Mouse (Mus musculus): ENCODE measurements at regions not wholly inside any gene's neighbourhood (a gene's known extent, or its start where the extent isn't known, plus 50 kb on each side); places are given as distances from the start of the nearest gene placed in this dataset.

DNA sequence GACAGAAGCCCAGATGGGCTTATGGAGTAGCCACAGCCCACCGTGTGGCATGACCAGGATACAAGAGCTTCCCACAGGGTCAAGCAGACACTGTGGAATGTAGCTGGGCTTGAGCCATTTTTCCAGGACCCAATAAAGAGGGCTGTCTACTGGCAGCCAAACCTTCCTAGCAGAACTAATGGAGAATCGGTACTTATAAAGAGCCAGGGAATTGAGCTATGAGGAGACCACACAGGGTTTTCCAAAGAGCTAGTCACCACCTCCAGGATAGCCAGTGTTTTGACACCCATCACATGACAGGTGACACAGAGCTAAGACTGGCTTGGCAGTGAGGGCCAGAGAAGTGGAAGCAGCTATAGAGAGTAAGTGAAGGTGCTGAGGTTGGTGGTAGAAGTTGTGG, 149.9 kb downstream of the Map2k4 start:
- DNase-seq = no peak

DNA sequence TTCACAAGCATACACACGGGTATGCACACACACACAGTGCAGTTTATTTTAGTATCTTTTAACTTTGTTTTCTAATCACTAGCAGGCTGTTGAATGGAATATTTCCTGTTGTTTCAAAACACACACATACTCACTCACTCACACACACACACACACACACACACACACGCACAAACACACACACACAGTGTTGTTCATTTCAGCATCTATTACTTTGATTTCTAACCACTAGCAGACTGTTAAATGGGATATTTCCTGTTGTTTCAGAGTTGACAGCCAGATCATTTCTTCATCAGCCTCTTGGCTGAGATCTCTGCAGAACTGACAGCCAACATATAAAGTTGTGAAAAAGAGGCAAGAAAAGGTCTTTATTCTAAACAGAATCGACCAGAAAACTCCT, 150.9 kb downstream of the Map2k4 start:
- no peak for DNase-seq

- no peak for DNase-seq
Measured at GRCm38 (mm10) chr11:65635307-65635706, 152.8 kb downstream of the Map2k4 start.

- peak; percentile 5 for DNase-seq
Measured at GRCm38 (mm10) chr11:65631164-65631563, 156.9 kb downstream of the Map2k4 start.

DNA sequence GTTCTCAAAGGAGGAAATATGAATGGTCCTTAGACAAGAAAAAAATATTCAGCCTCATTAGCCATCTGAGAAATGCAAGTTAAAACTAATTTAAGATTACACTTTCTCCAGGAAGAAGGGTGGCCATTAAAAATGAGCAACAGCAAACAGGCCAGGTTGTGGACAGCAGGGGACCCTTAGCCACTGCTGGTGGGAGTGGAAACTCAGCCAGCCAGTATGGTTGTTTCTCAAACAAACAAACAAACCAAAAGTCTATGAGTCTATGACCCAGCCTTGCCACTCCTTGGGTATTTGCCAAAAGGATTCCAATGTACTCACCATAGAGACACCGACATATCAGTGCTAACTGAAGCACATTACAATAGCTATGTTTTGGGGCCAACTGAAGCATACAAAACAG, 157.7 kb downstream of the Map2k4 start:
- DNase-seq = no peak

- DNase-seq = no peak
Measured at GRCm38 (mm10) chr11:65629320-65629719, 158.8 kb downstream of the Map2k4 start.

GRCm38 (mm10) chr11:65618976-65619375, 169.1 kb downstream of the Map2k4 start:
- no peak for DNase-seq

DNA sequence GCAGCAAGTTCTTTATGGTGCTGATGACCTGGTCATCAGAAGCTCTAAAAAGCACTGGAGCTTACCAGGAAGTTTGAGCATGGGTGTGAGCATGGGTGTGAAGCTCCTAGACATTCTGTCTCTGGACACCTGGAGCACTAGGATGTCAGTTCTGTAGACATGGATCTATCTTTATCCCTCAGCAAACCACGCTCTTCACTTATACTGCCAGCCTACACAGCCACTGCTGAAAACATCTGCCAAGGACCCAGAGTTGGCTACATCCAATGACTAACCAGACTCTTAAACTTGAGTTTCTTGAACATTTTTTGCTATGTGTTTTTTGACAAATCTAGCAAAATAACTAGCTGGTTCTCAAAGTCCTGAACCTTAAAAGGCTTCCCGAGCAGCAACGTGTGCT, 177.6 kb downstream of the Map2k4 start:
- DNase-seq = no peak

DNA sequence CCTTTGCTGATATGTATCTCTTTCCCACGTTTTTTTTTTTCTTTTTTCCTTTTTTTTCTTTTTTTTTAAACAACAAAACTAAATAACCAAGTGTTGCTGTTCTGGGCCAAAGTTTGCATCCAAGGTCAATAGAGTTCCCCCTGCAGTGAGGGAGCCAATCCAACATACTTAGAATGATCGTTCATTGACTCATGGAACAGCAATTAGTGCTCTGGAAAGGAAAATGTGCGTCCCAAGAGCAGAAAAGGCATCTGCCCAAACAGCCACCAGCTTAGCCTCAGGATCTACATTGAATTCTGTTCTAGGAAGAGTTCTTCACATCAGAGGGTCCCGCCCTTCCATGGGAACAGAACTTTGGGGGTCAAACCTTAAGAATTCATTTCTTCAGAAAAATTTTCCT, 179.0 kb downstream of the Map2k4 start:
- DNase-seq = no peak

DNA sequence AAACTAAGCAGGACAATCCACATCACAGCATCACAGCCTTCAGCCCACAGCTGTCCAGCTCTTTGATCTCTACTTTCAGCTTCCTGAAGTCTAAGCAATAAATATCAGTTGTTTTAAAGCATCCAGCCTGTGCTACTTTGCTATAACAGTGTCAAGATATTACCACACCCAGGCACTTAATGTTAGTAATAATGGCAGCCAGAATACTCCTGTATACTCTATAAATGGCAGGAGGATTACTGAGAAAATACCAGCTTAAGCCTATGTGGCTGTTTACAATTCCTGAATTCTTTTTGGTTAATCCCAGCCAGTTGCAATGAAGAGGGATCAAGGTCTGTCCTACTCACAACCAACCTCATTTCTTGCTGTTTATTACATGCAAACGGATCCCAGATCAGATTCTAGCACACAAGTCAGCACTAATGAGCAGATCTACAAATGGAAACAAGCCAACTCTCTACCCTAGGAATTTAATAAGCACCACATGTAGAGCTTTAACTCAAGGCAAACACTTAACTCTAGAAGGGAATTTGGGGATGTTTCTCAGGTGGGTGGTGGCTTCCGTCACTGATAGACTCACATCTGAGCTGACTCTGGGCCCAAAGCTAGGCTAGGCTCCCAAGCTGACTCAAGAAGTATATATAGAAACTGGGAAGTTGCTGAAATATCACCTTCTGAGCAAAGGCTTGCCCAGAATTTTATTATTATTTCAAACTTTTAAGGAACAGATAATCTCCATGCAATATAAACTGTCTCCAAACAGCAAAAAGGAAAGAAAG, 190.6 kb downstream of the Map2k4 start:
- no peak for DNase-seq

DNA sequence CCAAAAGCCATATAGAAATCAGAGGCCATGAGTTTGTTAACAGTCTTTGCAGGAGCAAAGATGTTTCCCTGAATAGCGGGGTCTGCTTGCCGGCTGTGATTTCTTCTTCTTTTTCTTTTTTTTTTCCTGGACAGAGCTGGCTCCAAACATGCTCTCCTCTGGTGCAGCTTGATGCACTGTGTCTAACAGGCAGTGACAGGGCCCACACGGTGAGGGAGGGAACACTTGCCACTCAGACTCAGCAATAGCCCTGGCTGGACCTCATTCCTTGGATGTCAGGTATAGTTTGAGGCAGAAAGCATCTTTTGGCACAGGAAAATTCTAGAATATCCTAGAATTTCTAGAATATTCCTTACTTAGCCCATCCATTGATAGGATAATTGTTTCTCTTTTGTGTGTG, 199.6 kb downstream of the Map2k4 start:
- no peak for DNase-seq

DNA sequence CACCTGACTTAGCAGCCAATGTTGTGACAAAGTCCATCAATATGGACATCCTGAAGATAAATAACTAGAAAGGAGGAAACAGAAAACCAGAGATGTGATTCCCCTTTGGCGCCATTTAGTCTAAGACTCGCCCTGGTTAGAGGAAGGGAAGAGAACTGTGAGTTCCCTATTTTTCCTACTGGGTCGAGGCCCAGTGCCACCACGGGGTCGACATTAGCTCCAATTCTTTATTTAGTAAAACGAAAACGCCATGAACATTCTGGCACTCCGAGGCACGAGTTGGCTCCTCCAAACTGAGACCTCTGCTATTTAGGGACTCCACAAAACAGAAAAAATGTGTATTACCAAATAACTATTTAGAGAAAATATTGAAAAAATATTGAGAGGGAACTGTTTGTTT, 220.3 kb downstream of the Map2k4 start:
- no peak for DNase-seq

DNA sequence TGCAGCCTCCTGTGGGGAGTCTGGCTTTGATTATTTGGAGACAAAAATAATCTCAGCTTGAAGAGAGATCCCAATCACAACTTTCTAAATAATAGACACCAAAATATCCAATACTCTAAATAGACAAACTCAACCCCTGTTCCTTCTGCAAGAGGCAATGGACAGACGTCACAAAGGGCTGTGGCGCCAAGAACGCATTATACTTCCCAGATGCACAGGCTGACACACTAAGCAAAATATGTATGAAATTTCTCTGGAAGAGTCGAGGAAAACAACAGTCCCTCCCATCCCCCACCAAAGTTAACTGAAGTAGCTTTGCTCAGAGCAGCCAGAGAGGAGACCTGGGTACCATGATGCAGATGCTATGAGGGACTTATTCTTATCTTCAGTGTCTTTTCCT, 229.9 kb downstream of the Map2k4 start:
- no peak for DNase-seq

DNA sequence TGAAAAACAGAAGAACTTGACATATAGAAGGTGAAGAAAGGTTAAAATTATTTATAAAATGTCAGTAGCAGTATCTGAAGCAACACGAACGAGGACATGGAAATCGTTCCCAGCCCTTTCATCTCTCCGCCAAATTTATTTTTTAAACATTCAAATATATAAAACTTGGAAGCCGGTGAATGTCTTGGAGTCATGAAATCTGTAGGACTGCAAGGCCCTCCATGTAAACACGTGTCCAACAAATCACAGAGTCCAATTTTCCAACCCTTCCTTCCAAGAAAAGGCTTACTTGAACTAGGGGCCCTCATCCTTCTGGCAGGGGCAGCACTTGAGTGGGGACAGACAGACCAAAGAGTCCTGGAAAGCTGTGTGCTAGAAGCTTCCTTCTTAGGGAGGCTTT, 237.0 kb downstream of the Map2k4 start:
- no peak for DNase-seq

GRCm38 (mm10) chr11:65544281-65544680, 243.8 kb downstream of the Map2k4 start:
- DNase-seq = no peak

DNA sequence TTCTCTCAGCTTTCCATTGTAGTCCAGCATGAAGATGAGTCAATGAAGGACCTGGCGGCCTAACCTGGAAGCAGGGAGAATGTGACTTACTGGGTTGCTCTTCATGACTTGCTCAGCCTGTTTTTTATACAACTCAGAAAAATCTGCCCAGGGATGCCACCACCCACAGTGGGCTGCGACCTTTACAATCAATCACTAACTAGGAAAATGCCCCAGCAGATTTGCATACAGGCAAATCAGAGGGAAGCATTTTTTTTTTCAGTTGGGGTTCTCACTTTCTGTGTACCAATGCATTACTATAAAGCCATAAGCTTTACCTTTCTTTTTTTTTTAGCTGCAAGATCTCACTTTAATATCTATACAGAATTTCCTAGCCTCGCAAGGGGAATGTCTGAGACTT, 244.5 kb downstream of the Map2k4 start:
- no peak for DNase-seq

DNA sequence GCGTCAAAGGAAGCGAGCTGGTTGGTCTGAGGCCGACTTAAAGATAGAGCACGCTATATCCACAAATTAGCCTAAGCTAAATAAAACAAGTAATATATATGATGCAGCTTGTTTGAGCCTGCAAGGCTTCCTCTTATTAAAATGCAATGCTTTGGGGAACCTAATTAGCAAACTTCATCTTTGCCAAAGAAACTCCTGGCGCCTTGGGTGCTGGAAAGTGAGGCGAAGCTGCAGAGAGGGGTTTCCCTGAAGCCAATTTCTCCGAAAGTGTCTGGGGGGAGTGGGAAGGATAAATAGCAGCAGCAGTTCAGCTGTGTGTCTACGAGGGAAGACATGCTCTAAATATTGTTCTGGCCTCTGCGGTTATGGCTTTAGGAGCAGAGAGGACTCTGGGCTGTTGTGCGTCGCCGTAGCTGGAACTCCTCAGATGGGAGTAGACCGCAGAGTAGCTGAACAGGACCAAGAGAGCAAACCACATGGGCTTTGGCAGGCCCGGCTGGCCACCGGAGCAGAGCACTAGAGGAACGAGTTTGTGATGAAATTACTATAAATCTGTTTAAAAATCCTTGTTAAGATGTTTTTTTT, 251.0 kb downstream of the Map2k4 start:
- no peak for DNase-seq

DNA sequence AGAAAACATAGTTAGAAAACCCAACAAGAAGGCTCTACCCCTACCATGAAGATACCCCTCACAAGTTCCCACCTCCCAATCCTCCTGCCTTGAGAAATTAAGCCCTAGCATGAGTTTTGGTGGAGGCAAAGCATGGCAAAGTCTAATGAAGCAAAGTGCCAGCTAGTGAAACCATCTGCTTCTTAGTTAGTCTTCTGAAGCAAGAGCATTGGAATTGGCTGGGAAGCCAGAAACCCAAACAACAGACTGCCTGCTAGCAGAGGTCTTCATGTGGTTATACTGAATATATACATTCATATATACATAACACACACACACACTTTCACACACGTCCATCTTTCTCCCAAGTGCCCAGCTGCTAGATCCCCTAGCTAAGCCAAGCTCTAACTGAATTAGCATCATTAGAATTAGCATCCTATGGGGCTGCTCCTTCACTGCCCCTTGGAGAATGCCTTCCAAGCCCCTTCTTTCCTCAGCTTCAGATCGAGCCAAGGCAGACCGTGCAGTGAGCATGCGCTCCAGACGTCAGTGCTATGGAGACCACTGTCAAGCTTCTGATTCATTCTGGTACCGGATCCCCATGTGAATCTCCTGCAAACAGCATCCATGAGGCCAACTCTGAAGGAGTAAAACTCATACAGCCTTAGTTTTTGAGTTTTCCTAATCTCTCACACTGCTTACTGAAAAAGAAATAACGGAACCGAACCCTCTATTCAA, 252.2 kb downstream of the Map2k4 start:
- DNase-seq = no peak

DNA sequence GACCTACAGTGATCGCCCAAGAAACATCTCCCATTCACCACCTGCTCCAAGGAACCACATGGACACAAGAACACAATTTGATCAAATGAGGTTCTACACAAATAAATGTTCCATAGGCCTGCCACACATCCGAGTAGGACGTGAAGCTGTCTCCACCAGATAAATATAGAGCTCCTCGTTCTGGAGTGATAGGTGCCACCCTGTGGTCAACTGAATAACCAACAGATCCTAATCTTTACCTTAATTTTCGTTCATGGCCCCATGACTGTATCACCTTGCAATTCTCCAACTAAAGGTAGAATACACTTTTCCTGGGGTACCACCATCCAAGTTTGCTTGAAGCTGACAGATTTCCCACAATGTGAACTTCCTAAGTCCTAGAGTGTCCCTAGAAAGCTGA, 257.4 kb downstream of the Map2k4 start:
- DNase-seq = no peak

DNA sequence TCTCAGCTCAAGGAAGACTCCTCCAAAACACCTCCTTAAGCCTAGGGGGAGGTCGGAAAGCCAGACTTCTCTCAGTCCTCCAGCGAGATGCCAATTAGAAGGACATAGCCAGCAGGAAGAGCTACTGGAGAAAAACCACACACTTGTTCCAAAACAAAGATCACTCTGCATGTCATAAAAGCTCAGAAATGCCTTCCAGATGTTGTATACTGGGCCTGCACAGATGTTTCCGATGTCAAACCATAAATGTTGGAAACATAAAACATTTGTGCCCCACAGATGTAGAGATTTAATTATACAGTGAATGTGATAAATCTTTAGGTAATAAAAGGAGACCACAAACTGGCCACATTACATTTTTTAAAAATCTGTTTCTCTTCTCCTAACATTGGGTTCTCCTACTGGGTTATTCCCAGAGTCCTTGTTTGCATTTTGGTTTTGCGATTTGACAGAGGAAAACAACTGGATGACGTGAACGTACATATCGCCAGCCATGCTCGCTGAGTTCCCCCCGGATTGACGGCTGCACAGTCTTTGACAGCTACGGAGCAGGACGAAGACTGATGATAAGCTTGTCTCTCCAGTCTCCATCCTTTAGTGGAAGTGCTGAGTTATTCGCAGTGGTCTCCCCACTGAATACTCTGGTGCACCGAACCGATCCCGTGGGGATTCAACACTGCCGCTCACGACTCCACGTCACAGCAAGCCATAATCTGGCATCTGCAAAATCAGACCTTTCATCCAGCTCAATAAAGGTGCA, 235.5 kb upstream of the Myocd start:
- no peak for DNase-seq

- no peak for DNase-seq
Measured at GRCm38 (mm10) chr11:65497979-65498378, 228.2 kb upstream of the Myocd start.

DNA sequence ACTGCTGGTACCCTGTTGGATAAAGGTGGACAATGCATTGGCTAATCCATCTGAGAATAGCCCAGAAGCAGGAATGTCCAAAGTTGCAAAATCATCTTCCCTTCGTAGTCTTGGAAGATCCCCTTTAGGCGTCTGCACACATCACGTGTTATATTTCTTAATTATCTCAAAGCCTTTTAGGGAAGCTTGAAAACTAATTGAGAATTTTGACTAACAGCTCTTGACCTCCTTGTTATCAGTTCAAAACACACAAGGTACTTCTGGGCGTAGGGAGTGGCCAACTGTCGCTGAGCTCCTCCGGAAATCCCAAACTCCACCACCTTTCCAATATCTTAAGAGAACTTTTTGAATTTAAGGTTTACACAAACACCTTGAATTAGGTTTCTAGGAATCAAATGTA, 227.6 kb upstream of the Myocd start:
- no peak for DNase-seq

DNA sequence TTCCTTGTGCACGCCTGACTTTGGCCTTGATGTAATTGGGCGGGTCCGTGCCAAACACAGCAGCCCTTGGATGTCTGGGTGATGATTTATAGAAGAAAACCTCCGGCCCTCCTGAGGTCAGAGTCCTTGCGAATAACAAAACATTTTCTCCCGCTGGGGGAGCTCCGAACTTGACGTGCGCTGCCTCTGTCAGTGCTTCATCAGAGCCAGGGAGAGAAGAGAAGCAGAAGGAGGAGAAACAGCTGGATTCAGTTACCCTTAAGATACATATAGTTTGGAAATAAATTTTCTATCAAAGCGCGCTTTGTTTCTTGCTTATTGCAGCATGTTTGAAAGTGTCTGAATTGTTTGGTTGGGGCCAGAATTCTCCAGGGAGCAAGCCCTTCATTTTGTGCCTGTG, 225.2 kb upstream of the Myocd start:
- DNase-seq = peak; percentile 77
